Mouse (Mus musculus) ES-Bruce4 (cell line): ENCODE measurements around the gene Icam5.

ENCODE experiments used
- CTCF ChIP-seq: IDR thresholded peaks from one replicate; pipeline ENCODE4 v1.8.1; 2011; ENCODE audit warnings: low read depth, low read length
- POLR2A ChIP-seq: IDR thresholded peaks from one replicate; pipeline ENCODE4 v1.8.1; 2011; ENCODE audit warnings: low read length; ENCODE audit not compliant: insufficient read depth

- no peak for TF ChIP-seq POLR2A
- TF ChIP-seq CTCF = no peak
Observed at GRCm38 (mm10) chr9:20986952-20987686, 44.8 kb upstream of the Icam5 start.
